Mouse (Mus musculus) forebrain, postnatal 0 days (tissue): Measurements from ENCODE around the gene Nup50. TPM values are rescaled to one million over a fixed set of nuclear protein-coding genes. Genes with fewer than 3 reads are reported as not detected.

Experiments used
- ATAC-seq: fragments of 200-750 bp; cut with Nextera tagmentation; 2 replicates; pipeline ENCODE4 v1.8.0; 2017; ENCODE audit warnings: mild to moderate bottlenecking, moderate library complexity
- DNase-seq: peaks from one replicate; pipeline ENCODE4 v3.0.0-alpha.2; 2015
- H3K27ac ChIP-seq: fragments of 300-500 bp; sonication (generic); 2 replicates; pipeline ENCODE4 v1.5.1; 2014; ENCODE audit warnings: low read depth, mild to moderate bottlenecking, antibody characterized with exemption, low read length, moderate library complexity, mixed read lengths
- H3K27me3 ChIP-seq: fragments of 300-500 bp; sonication (generic); 2 replicates; pipeline ENCODE4 v1.6.1; 2014; ENCODE audit warnings: mild to moderate bottlenecking, low read length, mixed read lengths; ENCODE audit not compliant: insufficient read depth
- H3K36me3 ChIP-seq: fragments of 300-500 bp; sonication (generic); 2 replicates; pipeline ENCODE4 v1.6.1; 2014; ENCODE audit warnings: mild to moderate bottlenecking, moderate library complexity; ENCODE audit not compliant: insufficient read depth
- H3K4me1 ChIP-seq: fragments of 300-500 bp; sonication (generic); 2 replicates; pipeline ENCODE4 v1.6.1; 2014; ENCODE audit warnings: antibody characterized with exemption; ENCODE audit not compliant: insufficient read depth
- H3K4me2 ChIP-seq: fragments of 300-500 bp; sonication (generic); 2 replicates; pipeline ENCODE4 v1.6.1; 2014; ENCODE audit warnings: low read depth, mild to moderate bottlenecking, moderate library complexity
- H3K4me3 ChIP-seq: fragments of 300-500 bp; sonication (generic); 2 replicates; pipeline ENCODE4 v1.5.1; 2014; ENCODE audit warnings: low read depth, low read length, mixed read lengths
- H3K9ac ChIP-seq: fragments of 300-500 bp; sonication (generic); 2 replicates; pipeline ENCODE4 v1.6.1; 2014; ENCODE audit warnings: mild to moderate bottlenecking
- H3K9me3 ChIP-seq: fragments of 300-500 bp; sonication (generic); 2 replicates; pipeline ENCODE4 v1.6.1; 2016; ENCODE audit warnings: low read length
- CTCF ChIP-seq: sonication (generic); IDR thresholded peaks from 2 replicates; pipeline ENCODE4 v1.5.1; 2016; ENCODE audit warnings: antibody characterized with exemption, control low read depth, low read depth
- WGBS: fragments of 180-500 bp; shearing (Covaris S2); extraction: QIAGEN DNeasy Blood & Tissue Kit; methylation state at CpG from one replicate; pipeline ENCODE4 v1.1.7; 2014; 5-methylcytosine and 5-hydroxymethylcytosine counted together
- polyA plus RNA-seq: library from polyadenylated mRNA; unstranded; fragments of >200 nt; fragmentation: Nextera tagmentation; extraction: Ambion mirVana; gene quantifications from 2 replicates; pipeline ENCODE4 v1.2.1, GENCODE M21; 2015
- total RNA-seq: library from RNA; depleted of rRNA; stranded (reverse); fragments of >200 nt; gene quantifications from 2 replicates; pipeline ENCODE4 v1.2.3, GENCODE M21; 2014

Nup50 gene
- total and polyA plus RNA-seq, 2 experiments from 2014 or later: 23.5 to 24.8 TPM

GRCm38 (mm10) chr15:84896664-84897063 lies 26.5 kb upstream of the Nup50 start:
- no peak for ATAC-seq
- TF ChIP-seq CTCF: no peak
- Histone ChIP-seq H3K9me3 (no peaks in the 10 kb centered on the region), H3K27ac (no peak overlapping the region), H3K36me3 (no peaks in the 10 kb centered on the region), H3K27me3 (no peaks in the 10 kb centered on the region), H3K9ac (no peak overlapping the region), H3K4me1 (no peaks in the 10 kb centered on the region), H3K4me2 (no peak overlapping the region), H3K4me3 (no peak overlapping the region)
- 85% methylated on average over 1 of the region's 1 CpGs for WGBS
- no peak for DNase-seq

- Histone ChIP-seq H3K27ac (no peak overlapping the region), H3K9me3 (no peaks in the 10 kb centered on the region), H3K36me3 (no peaks in the 10 kb centered on the region), H3K9ac (no peak overlapping the region), H3K4me3 (no peak overlapping the region), H3K4me2 (peak overlapping the region; percentile 3; the same call in 1 of the 2 replicates), H3K27me3 (no peaks in the 10 kb centered on the region), H3K4me1 (no peaks in the 10 kb centered on the region)
- WGBS: 6% methylated on average over 7 of the region's 7 CpGs
- DNase-seq (peak; percentile 49), ATAC-seq (peak; percentile 63)
- TF ChIP-seq CTCF: no peak
Measured at GRCm38 (mm10) chr15:84898077-84898476, 25.1 kb upstream of the Nup50 start.

GRCm38 (mm10) chr15:84903843-84904385 lies 19.3 kb upstream of the Nup50 start:
- H3K9ac ChIP-seq: no peak overlapping the region
- no peak for TF ChIP-seq CTCF
- no peaks in the 10 kb centered on the region for H3K36me3 ChIP-seq
- no peak overlapping the region for H3K4me2 ChIP-seq
- no peaks in the 10 kb centered on the region for H3K9me3 ChIP-seq
- H3K27ac ChIP-seq: no peak overlapping the region
- no peak overlapping the region for H3K4me3 ChIP-seq
- 64% methylated on average over 7 of the region's 7 CpGs for WGBS
- H3K27me3 ChIP-seq: no peaks in the 10 kb centered on the region
- DNase-seq (no peak), ATAC-seq (no peak)
- no peaks in the 10 kb centered on the region for H3K4me1 ChIP-seq

GRCm38 (mm10) chr15:84913201-84913600 lies 10.0 kb upstream of the Nup50 start:
- H3K9ac ChIP-seq: no peak overlapping the region
- H3K9me3 ChIP-seq: no peaks in the 10 kb centered on the region
- H3K27ac ChIP-seq: no peak overlapping the region
- ATAC-seq (no peak), DNase-seq (peak; percentile 4)
- WGBS: 68% methylated on average over 3 of the region's 3 CpGs
- H3K36me3 ChIP-seq: no peaks in the 10 kb centered on the region
- no peaks in the 10 kb centered on the region for H3K4me1 ChIP-seq
- H3K4me2 ChIP-seq: no peak overlapping the region
- no peak overlapping the region for H3K4me3 ChIP-seq
- H3K27me3 ChIP-seq: no peaks in the 10 kb centered on the region
- no peak for TF ChIP-seq CTCF

GRCm38 (mm10) chr15:84919938-84920337 lies 3.3 kb upstream of the Nup50 start, which contains the start of gene Gm29666:
TSS of gene Gm29666 (minus strand) at chr15:84920038.
- DNase-seq (no peak), ATAC-seq (no peak)
- no peak within 1 kb of the TSS for H3K27ac ChIP-seq
- H3K4me1 ChIP-seq: peaks cover 15% of the 10 kb centered on the region
- no peaks in the 10 kb centered on the region for H3K9me3 ChIP-seq
- H3K9ac ChIP-seq: no peak within 1 kb of the TSS
- H3K4me2 ChIP-seq: no peak within 1 kb of the TSS
- no peak within 1 kb of the TSS for H3K4me3 ChIP-seq
- no peaks in the 10 kb centered on the region for H3K36me3 ChIP-seq
- H3K27me3 ChIP-seq: no peaks in the 10 kb centered on the region
- no peak for TF ChIP-seq CTCF
- 92% methylated on average over 3 of the region's 3 CpGs for WGBS

GRCm38 (mm10) chr15:84923508-84924181 lies 434 bp downstream of the Nup50 start:
- Histone ChIP-seq H3K9me3 (no peaks in the 10 kb centered on the region), H3K36me3 (peaks cover 12% of the 10 kb centered on the region), H3K4me2 (peak overlapping the region; percentile 71), H3K27me3 (no peaks in the 10 kb centered on the region), H3K27ac (peak overlapping the region; percentile 88), H3K4me3 (peak overlapping the region; percentile 97), H3K9ac (peak overlapping the region; percentile 90), H3K4me1 (peaks cover 15% of the 10 kb centered on the region)
- ATAC-seq: peak; percentile 62
- 4% methylated on average over 60 of the region's 68 CpGs for WGBS
- DNase-seq: no peak
- no peak for TF ChIP-seq CTCF

- WGBS: 13% methylated on average over 9 of the region's 9 CpGs
- DNase-seq: peak; percentile 73
- no peak overlapping the region for H3K27ac ChIP-seq
Measured at GRCm38 (mm10) chr15:84924781-84925315, 1.6 kb downstream of the Nup50 start.

More at GRCm38 (mm10) chr15:84924781-84925315, 1.6 kb downstream of the Nup50 start:
- peak overlapping the region; percentile 97 for H3K4me3 ChIP-seq
- H3K9ac ChIP-seq: peak overlapping the region; percentile 10; the same call in 1 of the 2 replicates
- ATAC-seq: no peak
- peak; percentile 79 for TF ChIP-seq CTCF
- H3K27me3 ChIP-seq: no peaks in the 10 kb centered on the region
- peak overlapping the region; percentile 71 for H3K4me2 ChIP-seq
- H3K9me3 ChIP-seq: no peaks in the 10 kb centered on the region
- H3K4me1 ChIP-seq: peaks cover 15% of the 10 kb centered on the region
- peaks cover 25% of the 10 kb centered on the region for H3K36me3 ChIP-seq
